Mouse (Mus musculus) cortical plate, adult 2 months (tissue): Measurements from ENCODE around the gene Pkn2. TPM values are rescaled to one million over a fixed set of nuclear protein-coding genes. Genes with fewer than 3 reads are reported as not detected.
A peak's percentile ranks its signal among the peaks of the same experiment; 100 is the strongest.

ENCODE experiments used
- H3K27ac ChIP-seq: fragments of 200-500 bp; 2 replicates; pipeline ENCODE4 v1.5.1; 2012; ENCODE audit warnings: low read length, control low read depth, inconsistent platforms; ENCODE audit not compliant: insufficient read depth
- H3K4me1 ChIP-seq: fragments of 200-500 bp; 2 replicates; pipeline ENCODE4 v1.6.1; 2011; ENCODE audit warnings: low read length; ENCODE audit not compliant: control insufficient read depth, insufficient read depth
- H3K4me3 ChIP-seq: fragments of 200-500 bp; 2 replicates; pipeline ENCODE4 v1.5.1; 2011; ENCODE audit warnings: mild to moderate bottlenecking, low read length, control low read depth; ENCODE audit not compliant: insufficient read depth
- CTCF ChIP-seq: fragments of 200-500 bp; IDR thresholded peaks from 2 replicates; pipeline ENCODE4 v1.5.1; 2011; ENCODE audit warnings: mild to moderate bottlenecking, control low read depth, low read length; ENCODE audit not compliant: insufficient read depth; ENCODE audit errors: extremely low read depth
- POLR2A ChIP-seq: fragments of 200-500 bp; IDR thresholded peaks from 2 replicates; pipeline ENCODE4 v1.6.1; 2011; ENCODE audit warnings: mild to moderate bottlenecking, low read length, control low read depth; ENCODE audit not compliant: insufficient read depth; ENCODE audit errors: extremely low read depth
- polyA plus RNA-seq: library from polyadenylated mRNA; depleted of rRNA; stranded (reverse); fragments of >200 nt; gene quantifications from 2 replicates; pipeline ENCODE4 v1.2.3, GENCODE M21; 2012; rRNA removed

Pkn2 gene
- 12.1 TPM in 2 replicates for polyA plus RNA-seq

GRCm38 (mm10) chr3:142881872-142882623 is at the start of gene Pkn2:
Gene Pkn2, minus strand, starts transcription at chr3:142882004.
- H3K4me3 ChIP-seq = peak within 1 kb of the TSS; percentile 54
- peak within 1 kb of the TSS; percentile 76; the same call in 1 of the 2 replicates for H3K27ac ChIP-seq
- H3K4me1 ChIP-seq = no peaks in the 10 kb centered on the region
- peak; percentile 54; the same call in 1 of the 2 replicates for TF ChIP-seq POLR2A
- no peak for TF ChIP-seq CTCF

GRCm38 (mm10) chr3:142929906-142930305 is 48.1 kb upstream of the Pkn2 start:
- TF ChIP-seq CTCF (no peak), POLR2A (no peak)
- no peak overlapping the region for H3K4me3 ChIP-seq
- H3K27ac ChIP-seq = no peak overlapping the region
- H3K4me1 ChIP-seq = no peaks in the 10 kb centered on the region

GRCm38 (mm10) chr3:142927311-142927710 is 45.5 kb upstream of the Pkn2 start:
- no peaks in the 10 kb centered on the region for H3K4me1 ChIP-seq
- H3K27ac ChIP-seq = no peak overlapping the region
- TF ChIP-seq CTCF = no peak
- TF ChIP-seq POLR2A = no peak
- no peak overlapping the region for H3K4me3 ChIP-seq

GRCm38 (mm10) chr3:142924831-142925348 is 43.1 kb upstream of the Pkn2 start:
- Histone ChIP-seq H3K4me1 (no peaks in the 10 kb centered on the region), H3K4me3 (no peak overlapping the region), H3K27ac (no peak overlapping the region)
- TF ChIP-seq POLR2A (no peak), CTCF (no peak)

GRCm38 (mm10) chr3:142919070-142919469 is 37.3 kb upstream of the Pkn2 start:
- Histone ChIP-seq H3K27ac (no peak overlapping the region), H3K4me1 (no peaks in the 10 kb centered on the region), H3K4me3 (no peak overlapping the region)
- TF ChIP-seq POLR2A = no peak
- TF ChIP-seq CTCF = no peak

- no peak overlapping the region for H3K27ac ChIP-seq
- no peak for TF ChIP-seq POLR2A
- no peak for TF ChIP-seq CTCF
Measured at GRCm38 (mm10) chr3:142917760-142918439, 36.1 kb upstream of the Pkn2 start.

GRCm38 (mm10) chr3:142917171-142917570 is 35.4 kb upstream of the Pkn2 start:
- TF ChIP-seq CTCF = no peak
- no peak for TF ChIP-seq POLR2A
- Histone ChIP-seq H3K4me3 (no peak overlapping the region), H3K4me1 (no peaks in the 10 kb centered on the region)

More at GRCm38 (mm10) chr3:142917760-142918439, 36.1 kb upstream of the Pkn2 start:
- no peak overlapping the region for H3K4me3 ChIP-seq
- H3K4me1 ChIP-seq = no peaks in the 10 kb centered on the region

GRCm38 (mm10) chr3:142913295-142913694 is 31.5 kb upstream of the Pkn2 start:
- Histone ChIP-seq H3K27ac (no peak overlapping the region), H3K4me1 (no peaks in the 10 kb centered on the region), H3K4me3 (no peak overlapping the region)
- no peak for TF ChIP-seq CTCF
- no peak for TF ChIP-seq POLR2A

More at GRCm38 (mm10) chr3:142917171-142917570, 35.4 kb upstream of the Pkn2 start:
- no peak overlapping the region for H3K27ac ChIP-seq

GRCm38 (mm10) chr3:142899683-142900082 is 17.9 kb upstream of the Pkn2 start:
- Histone ChIP-seq H3K4me3 (no peak overlapping the region), H3K4me1 (no peaks in the 10 kb centered on the region), H3K27ac (no peak overlapping the region)
- TF ChIP-seq POLR2A = no peak
- no peak for TF ChIP-seq CTCF

GRCm38 (mm10) chr3:142898949-142899396 is 17.2 kb upstream of the Pkn2 start:
- Histone ChIP-seq H3K27ac (no peak overlapping the region), H3K4me3 (no peak overlapping the region)
- TF ChIP-seq POLR2A (no peak), CTCF (no peak)

More at GRCm38 (mm10) chr3:142898949-142899396, 17.2 kb upstream of the Pkn2 start:
- H3K4me1 ChIP-seq = no peaks in the 10 kb centered on the region
